Comparison of ENCODE assay signal across 15 mouse cellular contexts in genomic region chr19:59289042-59289441, GRCm38 (mm10).
"Had no signal": no experiment of that assay in that cellular context is flagged by ENCODE, and none has a peak within 500 bp of the region (broad histone marks: within the 10 kb centered on the region; RNA-seq: fewer than 3 reads in every experiment).

No protein-coding gene starts in this region.

- H3K9me3 ChIP-seq: neural tube, embryonic 15.5 days; stomach, embryonic 15.5 days had no signal

- H3K27ac ChIP-seq: stomach, embryonic 15.5 days; stomach, postnatal 0 days had no signal

- H3K27me3 ChIP-seq: neural tube, embryonic 15.5 days; stomach, embryonic 15.5 days had no signal

- H3K36me3 ChIP-seq: neural tube, embryonic 15.5 days; stomach, embryonic 15.5 days had no signal

- H3K4me1 ChIP-seq: stomach, embryonic 15.5 days had no signal

- H3K4me3 ChIP-seq: neural tube, embryonic 15.5 days; stomach, embryonic 15.5 days had no signal

- DNase-seq: retina, postnatal 1 day; right cerebral cortex, adult 18-20 months; right cerebral cortex, postnatal 14 days; right cerebral cortex, postnatal 25 days; right cerebral cortex, postnatal 4 days; spleen, adult 18-20 months; thymus, adult 18-20 months; thymus, adult 2 months; thymus, postnatal 14 days; thymus, postnatal 25 days; thymus, postnatal 36 days; thymus, postnatal 4 days had no signal

- H3K9ac ChIP-seq: neural tube, embryonic 15.5 days; stomach, embryonic 15.5 days had no signal
